Mouse (Mus musculus) heart, embryonic 12.5 days (tissue): ENCODE results near the gene Gucy1b2. TPM values are rescaled to one million over a fixed set of nuclear protein-coding genes. Genes with fewer than 3 reads are reported as not detected.

ENCODE experiments used
- ATAC-seq: fragments of 200-750 bp; cut with Nextera tagmentation; 2 replicates; pipeline ENCODE4 v1.8.0; 2017; ENCODE audit warnings: moderate TSS enrichment, moderate library complexity; ENCODE audit not compliant: insufficient number of reproducible peaks, low FRiP score
- H3K27ac ChIP-seq: fragments of 300-500 bp; sonication (generic); 2 replicates; pipeline ENCODE4 v1.5.1; 2016; ENCODE audit warnings: mild to moderate bottlenecking, moderate library complexity; ENCODE audit not compliant: poor library complexity, severe bottlenecking
- H3K27me3 ChIP-seq: fragments of 300-500 bp; sonication (generic); replicated peaks from 2 replicates; pipeline ENCODE4 v1.6.1; 2016; ENCODE audit warnings: mild to moderate bottlenecking, moderate library complexity
- H3K36me3 ChIP-seq: fragments of 300-500 bp; sonication (generic); 2 replicates; pipeline ENCODE4 v1.6.1; 2016; ENCODE audit warnings: mild to moderate bottlenecking, moderate library complexity
- H3K4me1 ChIP-seq: fragments of 300-500 bp; sonication (generic); replicated peaks from 2 replicates; pipeline ENCODE4 v1.6.1; 2016; ENCODE audit warnings: mild to moderate bottlenecking
- H3K4me2 ChIP-seq: fragments of 300-500 bp; sonication (generic); 2 replicates; pipeline ENCODE4 v1.6.1; 2016; ENCODE audit warnings: mild to moderate bottlenecking, moderate library complexity
- H3K4me3 ChIP-seq: fragments of 300-500 bp; sonication (generic); 2 replicates; pipeline ENCODE4 v1.5.1; 2016; ENCODE audit warnings: mild to moderate bottlenecking
- H3K9ac ChIP-seq: fragments of 300-500 bp; sonication (generic); 2 replicates; pipeline ENCODE4 v1.6.1; 2016; ENCODE audit warnings: mild to moderate bottlenecking, moderate library complexity
- H3K9me3 ChIP-seq: fragments of 300-500 bp; sonication (generic); replicated peaks from 2 replicates; pipeline ENCODE4 v1.6.1; 2016; ENCODE audit warnings: mild to moderate bottlenecking, moderate library complexity
- WGBS: fragments of 180-500 bp; shearing (Covaris S2); methylation state at CpG from one replicate; pipeline ENCODE4 v1.1.7; 2016; 5-methylcytosine and 5-hydroxymethylcytosine counted together
- polyA plus RNA-seq: library from polyadenylated mRNA; unstranded; fragments of >200 nt; fragmentation: Nextera tagmentation; extraction: Ambion mirVana; gene quantifications from 2 replicates; pipeline ENCODE4 v1.2.1, GENCODE M21; 2016

Gucy1b2 gene
- polyA plus RNA-seq, 1 experiment from 2014 or later, result 0.06 TPM

DNA sequence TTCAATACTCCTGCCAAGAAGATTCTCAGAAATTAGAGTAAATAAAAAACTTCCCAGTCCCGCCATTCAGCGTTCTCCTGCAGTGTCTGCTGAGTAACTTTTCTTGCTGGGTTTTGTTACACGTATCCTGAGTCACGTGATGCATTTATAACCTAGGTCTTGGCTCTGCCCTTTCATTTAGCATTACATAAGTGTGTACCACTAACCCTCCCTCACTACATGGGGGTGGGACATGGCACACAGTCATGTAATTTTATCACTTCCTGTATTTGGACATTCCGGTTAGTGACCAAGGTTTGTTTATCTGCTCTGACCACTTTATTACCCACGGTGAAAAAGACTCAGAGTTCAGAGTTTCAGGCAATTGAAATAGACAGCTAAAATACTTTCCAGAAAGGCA lies 85.3 kb downstream of the Gucy1b2 start:
- Histone ChIP-seq H3K27me3 (no peaks in the 10 kb centered on the region), H3K4me1 (peaks cover 30% of the 10 kb centered on the region), H3K9ac (no peak overlapping the region), H3K4me3 (no peak overlapping the region), H3K27ac (no peak overlapping the region), H3K9me3 (no peaks in the 10 kb centered on the region), H3K36me3 (peaks cover 39% of the 10 kb centered on the region), H3K4me2 (no peak overlapping the region)
- no peak for ATAC-seq
- WGBS, result 69% methylated on average over 6 of the region's 6 CpGs

DNA sequence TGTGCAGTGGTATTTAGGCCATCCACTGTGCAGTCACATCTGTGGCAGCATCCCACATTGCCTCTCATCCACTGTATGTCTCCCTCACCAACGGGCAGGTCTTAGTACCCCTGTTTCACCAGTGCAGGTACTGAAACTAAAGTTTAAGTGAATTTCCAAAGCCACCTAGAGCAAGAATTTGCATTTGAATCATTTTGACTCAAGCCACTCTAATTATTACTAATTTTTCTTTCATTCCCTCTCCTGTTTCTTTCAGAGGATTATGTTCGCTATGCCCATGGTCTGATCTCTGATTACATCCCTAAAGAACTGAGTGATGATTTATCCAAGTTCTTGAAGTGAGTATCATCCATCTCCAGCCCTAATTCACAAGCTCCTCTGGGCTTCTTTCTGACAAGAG lies 92.3 kb downstream of the Gucy1b2 start:
- H3K4me2 ChIP-seq, result no peak overlapping the region
- no peak overlapping the region for H3K9ac ChIP-seq
- no peak for ATAC-seq
- WGBS, result 82% methylated on average over 2 of the region's 2 CpGs
- H3K4me3 ChIP-seq, result no peak overlapping the region
- no peaks in the 10 kb centered on the region for H3K9me3 ChIP-seq
- no peaks in the 10 kb centered on the region for H3K4me1 ChIP-seq
- no peaks in the 10 kb centered on the region for H3K27me3 ChIP-seq
- H3K36me3 ChIP-seq, result peaks cover 56% of the 10 kb centered on the region
- H3K27ac ChIP-seq, result no peak overlapping the region

DNA sequence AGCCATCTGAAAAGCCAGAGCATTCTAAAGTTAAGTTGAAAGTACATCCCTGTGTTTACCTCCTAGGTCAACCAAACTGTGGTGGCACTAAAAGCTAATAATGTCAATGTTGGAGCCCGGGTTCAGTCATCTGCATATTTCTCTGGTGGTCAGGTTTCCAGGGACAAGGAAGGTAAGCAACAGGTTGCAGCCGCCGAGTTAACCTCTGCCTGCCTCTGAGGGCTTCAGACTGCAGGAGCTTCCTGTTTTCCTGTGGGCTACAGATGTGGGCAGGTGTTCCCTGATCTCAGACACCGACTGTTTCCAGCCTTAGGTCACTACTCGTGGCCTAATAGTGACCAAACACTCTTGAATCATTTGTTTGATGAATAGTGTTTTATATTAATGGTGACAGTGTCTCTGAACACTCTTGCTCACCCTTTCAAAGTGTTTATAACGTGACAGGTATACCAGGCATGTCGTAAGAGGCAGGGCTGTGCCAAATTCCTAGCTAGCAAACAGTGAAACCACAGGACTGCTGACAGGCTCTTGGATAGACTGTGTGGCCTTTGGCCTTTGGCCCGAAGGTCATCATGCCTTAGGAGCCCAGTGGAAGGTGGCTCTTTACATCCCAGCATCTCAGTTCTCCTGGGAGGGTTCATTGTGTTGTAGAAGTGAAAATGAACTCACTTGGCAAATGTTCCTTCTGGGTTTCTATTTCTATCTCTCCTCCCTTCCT lies 94.7 kb downstream of the Gucy1b2 start:
- no peaks in the 10 kb centered on the region for H3K9me3 ChIP-seq
- no peaks in the 10 kb centered on the region for H3K27me3 ChIP-seq
- no peak for ATAC-seq
- no peak overlapping the region for H3K27ac ChIP-seq
- H3K4me1 ChIP-seq, result no peaks in the 10 kb centered on the region
- no peak overlapping the region for H3K4me3 ChIP-seq
- H3K4me2 ChIP-seq, result no peak overlapping the region
- H3K9ac ChIP-seq, result no peak overlapping the region; the same call in 1 of the 2 replicates
- 80% methylated on average over 8 of the region's 8 CpGs for WGBS
- H3K36me3 ChIP-seq, result peaks cover 41% of the 10 kb centered on the region

DNA sequence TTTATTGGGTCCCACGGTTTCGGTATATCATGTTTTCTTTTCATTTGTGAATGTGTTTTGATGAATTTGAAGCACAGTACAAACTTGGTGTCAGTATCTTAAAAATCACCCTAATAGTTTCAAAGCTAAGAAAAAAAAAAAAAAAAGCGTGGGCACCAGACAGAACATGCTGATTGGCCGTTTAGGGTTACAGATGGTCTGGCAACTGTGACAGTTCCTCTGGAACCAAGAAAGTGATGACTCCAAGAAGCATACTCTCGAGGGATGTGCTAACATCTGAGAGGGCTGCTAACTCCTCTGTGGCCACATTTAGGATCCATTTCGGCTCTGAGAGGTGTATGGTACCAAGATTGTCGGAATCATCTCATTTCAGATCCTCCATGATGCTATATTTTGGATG lies 100.9 kb downstream of the Gucy1b2 start:
- no peak overlapping the region for H3K27ac ChIP-seq
- ATAC-seq, result no peak
- H3K27me3 ChIP-seq, result no peaks in the 10 kb centered on the region
- 84% methylated on average over 7 of the region's 7 CpGs for WGBS
- no peaks in the 10 kb centered on the region for H3K9me3 ChIP-seq
- H3K36me3 ChIP-seq, result peaks cover 27% of the 10 kb centered on the region
- no peak overlapping the region for H3K4me2 ChIP-seq
- H3K4me3 ChIP-seq, result no peak overlapping the region
- no peak overlapping the region for H3K9ac ChIP-seq
- H3K4me1 ChIP-seq, result no peaks in the 10 kb centered on the region

DNA sequence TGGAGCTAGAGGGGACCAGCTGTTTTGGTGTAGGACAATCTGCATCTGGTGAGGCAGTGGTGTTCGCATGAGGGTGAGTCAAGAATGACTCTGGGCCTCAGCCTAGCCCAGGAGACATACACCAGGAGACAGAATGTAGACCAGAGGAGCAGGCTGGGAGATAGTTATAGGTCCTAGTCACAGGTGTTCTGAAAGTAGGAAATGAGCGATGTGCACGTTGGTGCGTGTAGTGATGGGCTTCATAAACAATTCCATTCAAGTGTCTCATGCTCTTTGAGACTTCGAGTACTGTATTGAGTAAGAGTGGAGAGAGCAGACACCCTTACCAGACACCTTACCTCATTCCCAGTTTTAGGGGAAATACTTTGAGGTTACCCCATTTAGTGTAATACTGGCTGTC lies 102.3 kb downstream of the Gucy1b2 start:
- Histone ChIP-seq H3K4me2 (no peak overlapping the region), H3K27ac (no peak overlapping the region), H3K4me3 (no peak overlapping the region), H3K27me3 (no peaks in the 10 kb centered on the region), H3K4me1 (peaks cover 4% of the 10 kb centered on the region; the same call in 1 of the 2 replicates), H3K9ac (no peak overlapping the region), H3K9me3 (no peaks in the 10 kb centered on the region), H3K36me3 (peaks cover 35% of the 10 kb centered on the region)
- no peak for ATAC-seq
- 94% methylated on average over 5 of the region's 5 CpGs for WGBS

DNA sequence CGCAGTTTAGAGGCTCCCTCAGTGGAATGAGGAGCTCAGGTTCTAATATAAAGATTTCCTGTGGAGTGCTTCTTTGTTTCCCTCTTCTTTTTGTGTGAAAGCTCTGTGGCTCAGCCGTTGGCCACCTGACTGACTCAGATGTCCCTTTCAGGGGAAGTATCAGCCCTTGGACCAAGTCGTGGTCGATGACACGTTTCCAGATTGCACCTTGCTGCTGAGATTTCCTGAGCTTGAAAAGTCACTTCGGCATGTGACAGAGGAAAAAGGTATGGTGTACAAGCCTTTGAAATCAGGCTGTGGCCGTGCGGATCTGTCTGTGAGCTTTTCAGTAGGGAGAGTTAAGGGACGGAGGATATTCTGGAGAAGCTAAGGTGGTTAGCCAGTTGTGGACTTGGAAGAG lies 102.7 kb downstream of the Gucy1b2 start:
- peaks cover 4% of the 10 kb centered on the region; the same call in 1 of the 2 replicates for H3K4me1 ChIP-seq

DNA sequence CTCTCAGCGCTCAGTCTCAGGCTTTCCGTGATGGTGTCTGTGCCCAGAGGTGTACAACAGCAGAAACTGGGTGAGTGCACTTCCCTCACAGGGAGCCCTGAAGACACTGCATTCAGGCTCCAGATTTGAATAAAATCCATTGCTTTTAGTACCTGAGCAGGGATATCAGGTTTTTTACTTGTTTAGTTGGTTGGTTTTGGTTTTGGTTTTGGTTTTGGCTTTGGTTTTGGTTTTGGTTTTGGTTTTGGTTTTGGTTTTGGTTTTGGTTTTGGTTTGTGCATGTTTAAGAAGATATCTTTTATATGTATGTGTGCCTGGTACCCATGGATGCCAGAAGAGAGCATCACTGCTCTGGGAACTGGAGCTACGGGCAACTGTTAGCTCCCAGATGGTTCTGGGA lies 105.2 kb downstream of the Gucy1b2 start:
- H3K36me3 ChIP-seq, result peaks cover 35% of the 10 kb centered on the region
- no peak overlapping the region for H3K4me3 ChIP-seq
- WGBS, result 90% methylated on average over 3 of the region's 3 CpGs
- no peaks in the 10 kb centered on the region for H3K27me3 ChIP-seq
- no peaks in the 10 kb centered on the region for H3K9me3 ChIP-seq
- no peak overlapping the region for H3K27ac ChIP-seq
- H3K4me1 ChIP-seq, result peaks cover 12% of the 10 kb centered on the region
- no peak overlapping the region for H3K4me2 ChIP-seq
- no peak overlapping the region for H3K9ac ChIP-seq
- no peak for ATAC-seq

More for the DNA sequence above, 102.7 kb downstream of the Gucy1b2 start:
- ATAC-seq, result no peak
- Histone ChIP-seq H3K27me3 (no peaks in the 10 kb centered on the region), H3K36me3 (peaks cover 33% of the 10 kb centered on the region), H3K4me3 (no peak overlapping the region), H3K9ac (no peak overlapping the region), H3K9me3 (no peaks in the 10 kb centered on the region), H3K4me2 (no peak overlapping the region), H3K27ac (no peak overlapping the region)
- 83% methylated on average over 9 of the region's 9 CpGs for WGBS

DNA sequence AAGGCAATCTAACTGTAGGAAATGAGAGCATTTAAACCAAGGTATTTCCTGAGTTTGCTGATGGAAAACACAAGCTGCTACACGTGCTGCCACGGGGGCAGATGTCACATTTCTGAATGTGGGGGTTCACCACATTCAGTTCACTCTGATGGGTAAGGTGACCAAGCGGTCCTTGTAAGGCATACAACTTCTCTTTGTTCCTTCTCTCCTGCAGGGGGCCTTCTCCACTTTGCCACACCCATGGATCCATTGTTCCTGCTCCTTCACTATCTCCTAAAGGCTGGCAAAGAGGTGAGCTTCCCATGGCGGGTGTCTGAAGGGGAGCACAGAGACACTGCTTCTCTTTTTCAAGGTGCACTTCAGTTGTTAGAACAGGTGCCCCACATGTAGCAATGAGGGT lies 105.9 kb downstream of the Gucy1b2 start:
- H3K4me1 ChIP-seq, result peaks cover 12% of the 10 kb centered on the region
- no peaks in the 10 kb centered on the region for H3K27me3 ChIP-seq
- no peak overlapping the region for H3K27ac ChIP-seq
- H3K9me3 ChIP-seq, result no peaks in the 10 kb centered on the region
- no peak overlapping the region for H3K4me2 ChIP-seq
- ATAC-seq, result no peak
- no peak overlapping the region for H3K4me3 ChIP-seq
- peaks cover 35% of the 10 kb centered on the region for H3K36me3 ChIP-seq
- H3K9ac ChIP-seq, result no peak overlapping the region
- 78% methylated on average over 4 of the region's 4 CpGs for WGBS

DNA sequence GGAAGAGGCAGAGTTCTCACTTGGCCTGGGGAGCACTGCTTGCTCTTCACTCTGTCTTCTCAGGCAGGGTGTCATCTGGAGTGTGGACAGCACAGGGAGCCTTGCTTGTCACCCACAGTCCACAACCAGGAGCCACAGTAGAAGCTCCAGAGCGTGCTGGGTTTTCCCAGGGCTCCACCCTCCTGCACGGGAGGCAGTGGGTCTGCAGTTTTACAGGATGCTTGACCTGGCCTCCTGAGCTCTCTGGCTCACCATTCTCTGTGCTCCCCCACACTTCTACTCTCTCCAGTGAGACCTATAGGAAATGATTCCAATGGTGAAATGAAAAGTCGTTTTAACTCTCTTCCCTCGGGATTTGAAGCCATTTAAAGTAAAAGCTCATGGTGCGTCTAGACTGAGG lies 106.3 kb downstream of the Gucy1b2 start:
- no peak overlapping the region for H3K4me3 ChIP-seq
- H3K27me3 ChIP-seq, result no peaks in the 10 kb centered on the region
- peaks cover 12% of the 10 kb centered on the region for H3K4me1 ChIP-seq
- no peak overlapping the region for H3K4me2 ChIP-seq
- H3K36me3 ChIP-seq, result peaks cover 35% of the 10 kb centered on the region
- ATAC-seq, result no peak
- H3K9me3 ChIP-seq, result no peaks in the 10 kb centered on the region
- WGBS, result 69% methylated on average over 5 of the region's 5 CpGs
- H3K27ac ChIP-seq, result 0 out of 2 replicates have a peak overlapping the region, but pooled peaks have one; percentile 1
- H3K9ac ChIP-seq, result no peak overlapping the region

DNA sequence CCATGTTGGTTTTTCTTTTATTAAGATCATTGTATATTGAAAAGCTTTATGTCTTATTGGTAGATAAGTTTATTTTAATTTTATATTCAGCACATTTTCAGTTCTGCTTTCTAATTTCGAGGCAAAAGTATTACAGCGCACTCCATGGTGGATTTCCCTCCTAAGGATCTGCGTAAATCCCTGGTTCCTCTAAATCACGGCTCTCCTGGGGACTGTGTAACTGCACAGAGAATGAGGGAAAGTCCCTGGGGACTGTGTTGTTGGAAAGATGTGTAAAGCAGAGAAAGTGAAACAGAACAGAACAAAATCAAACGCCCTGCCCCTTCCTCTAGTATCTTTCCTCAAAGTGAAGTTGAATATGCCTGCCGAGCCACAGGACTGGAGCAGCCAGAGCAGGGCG lies 109.0 kb downstream of the Gucy1b2 start:
- peaks cover 26% of the 10 kb centered on the region for H3K36me3 ChIP-seq
- 81% methylated on average over 7 of the region's 7 CpGs for WGBS
- 0 out of 2 replicates have a peak overlapping the region, but pooled peaks have one; percentile 9 for H3K9ac ChIP-seq
- no peak for ATAC-seq
- no peak overlapping the region for H3K4me3 ChIP-seq
- peaks cover 27% of the 10 kb centered on the region for H3K4me1 ChIP-seq
- H3K9me3 ChIP-seq, result no peaks in the 10 kb centered on the region
- H3K27me3 ChIP-seq, result no peaks in the 10 kb centered on the region
- no peak overlapping the region for H3K4me2 ChIP-seq
- H3K27ac ChIP-seq, result no peak overlapping the region

DNA sequence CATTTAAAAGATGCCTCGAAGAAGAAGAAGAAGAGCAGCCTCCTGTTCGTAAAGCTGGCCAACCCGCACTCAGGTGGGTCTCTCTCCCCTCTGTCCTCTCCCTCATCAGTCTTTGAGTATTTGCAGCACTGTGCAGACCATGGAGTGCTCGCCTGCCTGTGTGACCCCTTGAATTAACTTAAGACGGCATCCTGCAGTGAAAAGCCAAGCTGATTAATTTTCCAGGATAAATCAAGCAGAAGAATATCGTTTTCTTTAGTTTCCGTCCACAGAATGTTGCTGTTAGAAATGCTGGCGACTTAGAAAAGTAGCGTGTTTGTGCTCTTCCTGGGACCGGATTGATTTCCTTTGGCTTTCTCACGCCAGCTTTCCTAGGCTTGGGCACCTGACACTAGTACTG lies 109.5 kb downstream of the Gucy1b2 start:
- H3K4me2 ChIP-seq, result no peak overlapping the region
- 87% methylated on average over 11 of the region's 11 CpGs for WGBS

More for the DNA sequence above, 109.5 kb downstream of the Gucy1b2 start:
- no peak overlapping the region for H3K9ac ChIP-seq
- ATAC-seq, result no peak
- H3K27ac ChIP-seq, result no peak overlapping the region
- H3K27me3 ChIP-seq, result no peaks in the 10 kb centered on the region
- H3K4me3 ChIP-seq, result no peak overlapping the region
- no peaks in the 10 kb centered on the region for H3K9me3 ChIP-seq
- peaks cover 23% of the 10 kb centered on the region for H3K36me3 ChIP-seq
- peaks cover 31% of the 10 kb centered on the region for H3K4me1 ChIP-seq
